Mouse (Mus musculus): ENCODE measurements at regions not wholly inside any gene's neighbourhood (a gene's known extent, or its start where the extent isn't known, plus 50 kb on each side); places are given as distances from the start of the nearest gene placed in this dataset.

DNA sequence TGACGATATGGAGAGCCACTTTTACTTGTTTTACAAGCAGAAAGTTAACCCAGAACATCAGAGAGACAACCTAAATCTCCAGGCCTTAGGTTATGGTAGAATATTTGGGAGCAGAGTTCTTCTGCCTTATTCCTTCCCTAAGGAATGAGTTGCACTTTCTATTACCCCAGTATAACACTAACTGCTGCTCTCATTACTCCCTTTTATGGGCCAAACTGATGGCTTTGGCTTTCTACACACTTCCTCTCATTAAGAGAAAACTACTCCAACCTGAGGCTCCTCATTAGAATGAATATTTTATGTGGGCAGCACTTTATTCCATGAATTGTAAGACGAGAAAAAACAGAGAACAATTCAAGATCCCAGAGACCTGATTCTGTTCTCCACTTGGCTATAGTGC lies 289.0 kb upstream of the Tnc start:
- no peak for DNase-seq

DNA sequence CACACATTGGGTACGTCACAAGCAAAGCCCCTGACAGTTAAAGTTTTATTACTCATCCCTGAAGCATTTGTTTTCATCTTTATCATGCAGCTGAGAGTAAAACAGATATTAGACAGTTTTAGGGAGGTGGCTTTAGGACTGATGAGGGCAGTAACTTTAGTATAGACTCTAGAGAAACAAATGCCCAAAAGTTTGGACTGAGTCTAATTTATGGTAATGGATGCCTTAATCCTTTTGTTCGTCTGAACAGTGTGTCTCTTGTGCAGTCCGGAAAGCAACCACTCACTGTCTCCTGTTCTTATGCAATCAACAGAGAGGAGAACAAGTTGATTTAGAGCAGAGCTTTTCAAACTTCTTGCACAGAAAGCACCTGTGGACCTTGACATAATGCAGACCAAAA lies 283.4 kb upstream of the Tnc start:
- DNase-seq = no peak

DNA sequence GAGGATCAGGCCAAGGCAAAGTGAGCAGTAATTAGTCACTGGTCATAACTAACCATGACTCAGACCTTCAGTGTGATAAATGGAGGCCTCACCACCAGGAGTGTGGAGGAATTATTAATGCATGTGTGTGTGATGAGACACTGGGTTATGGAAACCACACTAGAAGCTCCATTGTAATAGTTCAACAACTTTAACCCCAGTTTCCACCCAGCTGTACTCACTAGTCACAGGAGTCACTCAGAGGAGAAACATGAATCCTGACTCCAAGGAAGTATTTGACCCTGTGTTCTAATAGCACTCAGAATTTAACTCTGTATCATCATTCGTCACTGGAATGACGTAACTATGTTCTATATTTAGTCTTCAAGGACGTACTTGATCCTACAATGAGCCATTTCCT lies 277.6 kb upstream of the Tnc start:
- DNase-seq = no peak

DNA sequence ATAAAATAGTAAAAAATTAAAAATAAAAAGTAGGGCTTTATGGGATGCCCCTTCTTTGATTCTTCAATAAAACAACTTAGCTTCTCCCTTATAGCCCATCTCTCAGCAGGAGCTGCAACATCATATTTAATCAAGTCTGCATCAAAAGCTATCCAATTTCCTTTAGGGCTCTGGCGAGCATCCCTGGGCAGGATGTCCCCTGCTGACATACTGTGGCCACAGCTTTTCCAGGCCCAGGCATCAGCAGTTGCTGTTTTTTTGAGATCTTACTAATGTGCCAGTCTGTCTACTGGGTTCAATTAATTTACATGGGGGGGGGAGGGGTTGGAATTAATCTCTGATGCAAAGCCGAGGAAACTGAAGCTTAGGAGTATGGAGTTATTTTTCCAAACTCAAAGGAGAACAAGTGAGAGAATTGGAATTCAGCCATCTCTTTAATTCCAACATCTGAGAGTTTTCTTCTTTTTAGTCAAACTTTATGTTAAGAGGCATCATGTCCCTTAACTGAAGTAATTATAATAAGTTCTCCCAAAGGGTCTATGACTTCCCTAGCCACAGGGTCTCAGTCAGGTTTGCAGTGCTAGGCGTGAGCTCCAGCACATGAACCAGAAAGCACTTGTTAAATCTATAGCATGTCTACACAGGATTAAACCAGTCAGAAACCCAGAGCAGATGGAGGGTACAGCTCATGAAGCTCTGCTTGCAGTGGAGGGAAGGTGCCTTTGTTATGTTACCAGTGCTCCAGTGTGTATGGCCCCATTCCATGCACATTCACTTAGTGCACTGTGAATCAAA lies 269.9 kb upstream of the Tnc start:
- peak; percentile 28 for DNase-seq

DNA sequence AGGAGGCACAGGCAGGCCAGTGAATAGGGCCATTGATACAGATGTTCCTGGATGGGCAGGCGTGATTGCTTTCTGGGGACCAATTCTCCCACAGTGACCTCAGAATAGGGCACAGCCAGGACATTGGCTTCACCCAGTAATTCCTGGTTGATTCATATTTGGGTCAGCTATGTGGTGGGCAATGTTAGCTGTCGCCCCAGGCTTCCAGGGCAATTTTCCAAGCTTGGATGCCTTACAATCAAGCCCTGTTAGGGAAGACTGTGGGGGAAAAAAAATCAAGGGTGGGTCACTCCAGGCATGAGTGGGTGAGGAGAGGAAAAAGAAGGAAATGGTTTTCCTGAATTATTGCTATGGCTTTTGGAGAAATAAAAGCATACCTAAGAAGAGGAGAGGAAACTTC lies 250.1 kb upstream of the Tnc start:
- DNase-seq = no peak

DNA sequence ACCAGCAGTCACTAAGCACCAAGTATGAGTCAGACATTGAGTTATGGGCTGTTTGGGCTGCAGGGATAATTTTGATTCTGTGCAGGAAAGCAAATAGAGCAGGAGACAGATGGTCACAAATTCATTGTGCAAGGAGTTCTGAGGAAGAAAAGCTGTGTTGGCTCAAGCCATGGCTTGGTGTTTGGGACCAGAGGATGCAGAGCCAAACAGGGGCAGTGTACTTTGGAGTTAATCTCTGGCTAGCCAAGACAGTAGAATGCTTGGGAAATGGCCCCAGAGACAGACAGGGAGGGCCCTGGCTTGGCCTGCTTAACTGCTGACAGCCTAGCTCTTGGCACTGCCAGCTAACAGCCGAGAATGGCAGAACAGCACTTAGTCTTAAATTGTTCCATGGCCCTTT lies 235.7 kb upstream of the Tnc start:
- DNase-seq = peak; percentile 63

DNA sequence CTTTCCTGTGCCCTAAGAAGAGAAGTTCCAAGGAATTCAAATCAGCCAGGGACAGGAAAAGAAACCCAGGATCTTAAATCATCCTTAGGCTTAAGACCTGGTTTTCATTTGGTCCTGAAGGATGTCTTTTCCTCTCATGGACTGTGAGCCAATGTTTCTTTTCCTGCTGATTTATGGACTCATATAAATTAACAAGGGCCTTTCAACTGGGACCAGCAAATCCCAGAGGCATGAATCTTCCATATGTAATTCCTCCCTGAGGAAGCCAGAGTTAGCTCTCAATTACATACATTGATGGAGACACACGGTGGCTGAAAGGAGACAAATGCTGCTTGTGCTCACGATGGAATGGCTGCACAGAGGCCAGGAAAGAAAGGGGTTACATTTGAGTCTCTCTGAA lies 230.2 kb upstream of the Tnc start:
- no peak for DNase-seq

DNA sequence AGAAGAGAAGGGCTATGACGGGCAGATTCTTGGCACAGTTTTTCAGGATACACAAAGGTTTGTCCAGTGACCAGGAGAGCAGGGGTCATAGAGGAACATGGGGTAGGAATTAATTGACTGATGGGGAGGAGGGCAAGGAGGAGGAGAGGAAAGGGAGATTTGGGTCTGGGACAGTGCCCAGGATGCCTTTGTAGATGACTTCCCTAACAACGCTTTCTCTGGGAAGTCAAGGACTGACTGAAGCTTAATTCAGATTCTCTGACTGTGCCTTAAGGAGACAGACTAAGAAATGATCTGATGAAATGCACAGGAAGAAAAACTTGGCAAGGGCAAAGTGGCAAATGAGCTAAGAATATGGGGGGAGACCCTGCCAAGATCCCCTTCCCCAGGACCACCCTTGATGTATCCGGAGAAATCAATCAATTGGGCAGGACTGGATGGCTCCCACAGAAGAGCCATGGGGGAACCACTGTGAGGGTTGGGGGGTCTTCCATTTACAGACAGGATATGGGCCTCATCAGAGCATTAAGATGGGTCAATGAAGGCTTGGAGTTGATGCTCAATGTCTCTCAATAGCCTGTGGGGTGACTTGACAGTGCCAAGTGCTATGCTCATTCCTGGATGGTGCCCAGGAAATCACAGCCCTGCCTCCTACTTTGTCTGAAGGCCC lies 227.6 kb upstream of the Tnc start:
- DNase-seq = peak; percentile 2

DNA sequence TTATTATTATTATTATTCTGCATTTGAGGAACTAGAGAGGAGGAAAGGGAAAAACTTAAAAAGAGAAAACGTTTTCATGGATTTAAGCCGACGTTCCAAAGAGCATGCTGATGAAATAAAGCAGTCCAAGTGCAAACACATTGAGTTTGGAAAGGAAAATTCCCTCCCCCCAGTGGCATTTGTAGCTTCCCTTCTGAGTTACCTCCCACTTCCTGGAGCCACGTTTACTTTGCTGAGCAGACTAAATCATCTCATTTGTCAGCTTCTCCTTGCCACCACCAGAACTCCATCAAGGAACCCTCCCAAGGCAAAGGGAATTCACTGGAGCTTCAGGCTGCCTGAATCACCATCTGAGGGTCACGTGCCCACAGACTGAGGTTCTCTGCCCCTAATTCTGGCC lies 223.0 kb upstream of the Tnc start:
- DNase-seq = no peak

DNA sequence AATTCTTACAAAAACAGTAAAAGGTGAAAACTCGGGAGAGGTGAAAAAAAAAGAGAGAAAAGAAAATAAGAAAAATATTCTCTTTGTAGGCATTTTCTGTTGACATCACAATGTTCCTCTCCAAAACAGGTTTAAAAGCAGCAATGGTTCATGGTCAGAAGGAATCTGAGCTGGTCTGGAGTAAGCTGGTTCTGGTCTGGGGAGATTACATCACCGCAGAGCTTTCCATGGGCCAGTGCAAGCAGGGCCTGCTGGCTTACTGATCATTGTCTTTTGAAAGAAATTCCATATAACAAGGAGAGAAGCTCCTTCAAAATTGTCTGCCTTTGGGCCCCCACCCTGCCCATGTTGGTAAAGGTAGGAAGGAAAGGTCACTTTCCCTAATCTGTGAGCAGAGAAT lies 222.3 kb upstream of the Tnc start:
- DNase-seq = no peak

DNA sequence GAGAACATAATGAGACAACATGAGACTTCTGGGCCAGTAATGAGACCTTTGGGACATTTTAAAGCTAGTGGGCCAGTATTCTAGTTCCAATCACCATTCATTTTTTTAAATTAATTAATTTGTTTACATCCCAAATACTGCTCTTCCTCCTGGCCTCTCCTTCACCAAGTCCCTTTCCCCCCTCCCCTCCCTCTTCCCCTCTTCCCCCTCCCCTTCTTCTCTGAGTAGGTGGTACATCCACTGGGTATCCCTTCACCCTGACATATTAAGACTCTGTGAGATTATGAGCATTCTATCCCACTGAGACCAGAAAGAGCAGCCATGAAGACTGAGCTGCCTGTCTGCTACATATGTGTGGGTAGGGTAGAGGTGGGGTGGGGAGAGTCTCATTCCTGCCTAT lies 213.7 kb upstream of the Tnc start:
- DNase-seq = no peak

DNA sequence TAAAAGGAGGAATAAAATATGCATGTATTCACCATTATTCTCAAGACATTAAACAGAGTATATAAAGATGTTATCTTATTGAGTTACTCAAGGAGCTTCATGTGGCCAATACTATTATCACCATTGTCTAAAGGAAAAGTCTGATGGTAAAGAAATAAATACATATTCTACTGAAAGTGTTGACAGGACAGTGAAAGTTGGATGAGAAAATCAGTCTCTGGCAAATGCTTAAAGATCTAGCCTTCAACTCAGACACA lies 213.3 kb upstream of the Tnc start:
- DNase-seq = no peak

DNA sequence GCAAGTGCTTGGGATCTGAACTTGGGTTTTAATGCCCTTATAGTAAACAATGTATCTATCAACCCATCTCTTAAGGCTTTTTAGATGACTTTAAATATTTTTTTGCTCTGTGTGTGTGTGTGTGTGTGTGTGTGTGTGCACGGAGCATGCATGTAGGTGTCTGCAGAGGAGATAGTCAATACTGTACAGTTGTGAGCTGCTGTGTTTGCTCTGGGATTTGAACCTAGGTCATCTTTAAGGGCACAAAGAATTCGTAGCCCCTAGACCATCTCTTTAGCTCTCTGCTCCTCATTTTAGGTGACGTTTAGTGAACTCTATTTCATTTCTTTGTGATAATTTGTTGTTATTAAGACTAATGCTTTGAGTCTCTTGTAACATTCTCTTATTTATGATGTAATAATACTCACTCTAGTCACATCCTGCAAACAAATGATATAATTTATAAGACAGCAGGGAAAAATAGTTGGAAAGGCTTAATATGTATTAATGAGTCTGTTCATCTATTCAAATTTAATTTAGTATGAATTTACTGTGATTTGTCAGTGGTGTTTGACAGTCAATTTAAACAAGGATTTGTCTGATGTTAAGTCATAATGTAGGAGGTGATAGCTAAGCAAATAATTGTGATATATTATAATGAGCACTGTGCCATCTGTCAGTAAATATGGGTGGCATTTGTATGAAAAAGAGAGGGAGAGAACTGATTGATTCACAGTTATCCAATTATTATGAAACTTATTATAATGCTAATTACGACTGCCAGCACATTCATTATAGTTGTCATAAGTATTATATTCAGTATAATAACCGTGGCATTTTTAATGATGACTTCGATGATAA lies 212.8 kb upstream of the Tnc start:
- no peak for DNase-seq

DNA sequence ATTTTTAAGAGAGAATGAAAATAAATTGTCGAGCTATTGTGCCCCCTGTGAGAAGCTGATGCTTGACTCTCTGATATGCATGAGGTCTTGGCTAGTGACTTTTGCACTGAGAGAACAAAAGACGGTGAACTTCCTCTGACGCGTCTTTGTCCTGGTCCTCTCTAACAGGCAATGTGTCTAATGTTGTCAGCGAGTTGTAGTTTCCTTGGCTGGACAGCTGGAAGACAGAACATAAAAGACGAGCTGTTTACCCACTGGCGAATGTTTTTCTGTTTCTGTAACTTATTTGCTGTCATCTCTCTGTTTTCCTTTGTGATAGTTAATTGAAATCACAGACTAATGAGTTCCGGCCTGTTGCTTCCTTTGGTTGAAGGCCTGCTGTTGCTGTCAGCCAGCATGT lies 208.4 kb upstream of the Tnc start:
- DNase-seq = no peak

DNA sequence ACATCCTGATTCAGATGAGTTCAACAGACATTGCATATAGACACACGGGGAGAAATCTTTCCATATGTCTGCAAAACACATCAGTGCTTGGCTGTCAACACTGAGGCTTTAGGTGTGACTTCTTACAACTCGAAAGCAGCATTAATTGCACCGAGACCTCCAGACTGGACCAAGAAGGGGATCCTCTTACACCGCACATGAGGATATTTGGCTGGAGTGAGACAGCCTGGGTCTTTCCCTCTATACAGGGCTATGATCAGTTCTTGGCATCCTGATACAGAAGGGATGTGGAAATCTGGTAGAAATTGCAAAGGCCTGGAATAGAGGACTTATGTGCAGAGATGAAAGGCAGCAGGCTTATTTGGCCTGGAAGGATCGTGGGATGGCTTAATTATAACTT lies 203.9 kb upstream of the Tnc start:
- no peak for DNase-seq

DNA sequence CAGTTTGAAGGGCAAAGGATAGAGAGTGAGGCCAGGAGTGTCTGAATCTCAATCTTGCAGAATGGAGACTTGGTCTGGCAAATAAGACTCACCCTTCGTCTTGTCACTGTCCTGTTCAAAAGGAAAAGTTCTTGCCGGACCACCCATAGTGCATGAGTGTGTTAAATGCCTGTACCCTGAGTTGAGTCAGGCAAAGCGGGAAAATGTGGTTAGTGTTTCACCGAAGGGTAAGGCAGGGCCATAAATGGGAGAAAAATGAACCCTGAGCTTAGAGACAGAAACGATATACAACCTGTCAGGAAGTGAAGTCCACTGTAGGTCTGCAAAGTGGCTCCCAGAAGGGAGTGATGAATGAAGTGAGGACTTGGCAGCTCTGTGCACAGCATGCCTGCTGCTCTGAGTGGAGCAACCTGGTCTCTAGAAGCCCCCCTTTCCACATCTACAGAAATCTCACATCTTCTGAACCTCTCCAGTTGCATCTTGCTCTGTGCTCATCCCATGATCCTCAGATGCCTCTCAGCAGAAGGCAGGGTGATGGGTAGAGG lies 191.5 kb upstream of the Tnc start:
- no peak for DNase-seq

DNA sequence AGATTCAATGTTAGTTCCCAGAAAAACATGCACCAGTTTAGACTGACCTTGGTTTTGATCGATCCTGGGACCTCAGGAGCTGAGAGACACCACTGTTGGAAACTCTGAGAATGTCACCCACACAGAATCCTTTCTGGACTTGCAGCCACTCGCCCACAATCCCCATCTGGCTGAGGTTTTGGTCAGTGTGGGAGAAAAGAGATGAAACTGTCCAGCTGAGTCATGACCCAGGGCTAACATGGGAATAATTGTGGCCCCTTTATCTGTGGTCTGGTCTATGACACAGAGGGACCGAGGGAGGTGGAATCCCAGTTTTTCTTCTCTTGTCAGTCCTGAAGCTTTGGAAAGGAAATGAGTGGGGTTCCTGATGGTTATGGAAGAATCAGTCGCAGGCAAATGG lies 188.7 kb upstream of the Tnc start:
- DNase-seq = no peak

DNA sequence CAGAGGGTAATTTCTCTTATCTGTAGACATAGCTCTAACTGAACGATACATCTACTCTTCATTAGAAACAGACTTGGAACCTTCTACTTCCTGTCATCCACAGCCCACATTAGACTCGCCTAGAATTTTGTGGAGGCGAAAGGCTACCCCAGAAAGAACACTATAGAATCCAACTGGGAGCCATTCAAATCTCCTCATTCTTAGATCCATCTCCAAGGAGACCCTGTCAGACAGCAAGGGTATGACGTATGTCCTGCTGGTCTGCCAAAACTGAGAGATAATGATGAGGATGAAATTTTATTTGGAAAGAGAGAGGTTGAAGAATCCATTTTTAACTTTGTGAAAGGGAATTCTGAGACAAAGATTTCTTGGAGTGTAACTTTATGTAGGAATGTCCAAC lies 185.3 kb upstream of the Tnc start:
- DNase-seq = no peak

DNA sequence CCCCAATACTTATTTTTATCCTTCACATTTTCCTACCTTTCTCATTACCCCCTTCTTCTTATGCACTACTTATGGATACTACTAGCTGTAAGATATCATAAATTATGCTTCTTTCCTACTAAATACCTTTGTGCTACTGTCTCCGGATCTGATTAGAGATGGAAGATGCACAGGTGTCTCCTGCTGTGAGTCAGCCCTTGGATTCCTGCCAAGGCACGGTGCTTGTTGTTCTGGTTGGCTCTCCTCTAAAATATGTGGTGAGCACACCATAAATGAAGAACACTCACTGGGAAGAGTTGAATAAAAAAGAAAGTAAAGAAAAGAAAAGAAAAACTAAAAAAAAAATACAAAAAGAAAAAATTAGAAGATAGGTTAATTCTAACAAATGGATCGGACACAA lies 181.5 kb upstream of the Tnc start:
- DNase-seq = peak; percentile 82

DNA sequence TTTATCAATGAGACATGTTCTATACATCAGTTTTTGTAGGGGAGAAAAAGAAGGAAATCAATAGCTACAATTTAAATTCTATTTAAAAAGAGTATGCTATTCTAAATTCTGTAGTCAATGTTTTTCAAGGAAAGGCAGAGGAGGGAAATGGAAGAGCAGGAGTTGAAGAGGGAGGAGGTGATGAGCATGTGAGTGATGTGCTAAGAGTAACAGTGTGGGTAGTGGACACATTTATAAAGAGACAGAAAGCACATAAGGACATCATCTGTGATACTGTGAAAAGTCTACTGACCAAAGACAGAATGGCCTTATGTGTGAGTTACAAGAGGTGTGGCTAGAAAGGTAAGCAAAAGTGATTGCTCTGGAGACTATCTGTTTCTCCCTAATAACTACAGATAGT lies 179.8 kb upstream of the Tnc start:
- no peak for DNase-seq

DNA sequence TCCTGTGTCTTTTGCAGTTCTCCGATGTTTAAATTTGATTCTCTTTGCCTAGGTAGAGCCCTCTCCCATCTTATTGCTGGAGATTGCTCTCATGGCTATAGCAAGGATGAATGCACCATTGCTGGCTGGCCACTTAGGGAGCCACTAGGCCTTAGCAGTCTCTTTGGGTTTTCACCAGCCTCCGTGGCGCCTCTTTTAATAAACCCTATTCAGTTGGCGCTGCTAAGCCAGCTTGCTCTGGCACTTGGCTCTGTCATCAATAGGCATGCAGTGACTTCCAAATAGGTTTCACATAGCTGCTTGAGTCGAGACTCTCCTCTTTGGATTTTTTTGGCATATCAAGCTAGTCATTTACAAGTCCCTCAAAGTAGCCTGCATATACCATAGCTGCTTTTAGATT lies 178.1 kb upstream of the Tnc start:
- DNase-seq = no peak

DNA sequence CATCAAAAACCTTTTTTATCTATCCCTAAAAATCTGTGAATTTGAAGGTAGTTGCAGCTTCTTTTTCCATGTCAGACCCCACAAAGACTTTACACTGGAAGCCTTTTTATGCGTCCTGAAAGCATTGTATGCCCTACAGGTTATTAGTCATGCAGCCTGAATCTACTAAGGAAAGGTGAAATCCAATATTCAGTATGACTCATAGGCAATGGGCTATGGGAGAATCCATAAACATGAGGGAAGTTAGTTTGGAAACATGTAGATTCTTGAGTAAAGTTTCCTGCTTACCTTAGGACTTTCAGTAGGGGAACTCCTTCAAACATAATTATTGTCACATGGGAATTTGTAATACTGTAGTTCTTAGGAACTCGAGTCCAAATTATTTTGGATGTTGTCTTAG lies 173.0 kb upstream of the Tnc start:
- DNase-seq = no peak

DNA sequence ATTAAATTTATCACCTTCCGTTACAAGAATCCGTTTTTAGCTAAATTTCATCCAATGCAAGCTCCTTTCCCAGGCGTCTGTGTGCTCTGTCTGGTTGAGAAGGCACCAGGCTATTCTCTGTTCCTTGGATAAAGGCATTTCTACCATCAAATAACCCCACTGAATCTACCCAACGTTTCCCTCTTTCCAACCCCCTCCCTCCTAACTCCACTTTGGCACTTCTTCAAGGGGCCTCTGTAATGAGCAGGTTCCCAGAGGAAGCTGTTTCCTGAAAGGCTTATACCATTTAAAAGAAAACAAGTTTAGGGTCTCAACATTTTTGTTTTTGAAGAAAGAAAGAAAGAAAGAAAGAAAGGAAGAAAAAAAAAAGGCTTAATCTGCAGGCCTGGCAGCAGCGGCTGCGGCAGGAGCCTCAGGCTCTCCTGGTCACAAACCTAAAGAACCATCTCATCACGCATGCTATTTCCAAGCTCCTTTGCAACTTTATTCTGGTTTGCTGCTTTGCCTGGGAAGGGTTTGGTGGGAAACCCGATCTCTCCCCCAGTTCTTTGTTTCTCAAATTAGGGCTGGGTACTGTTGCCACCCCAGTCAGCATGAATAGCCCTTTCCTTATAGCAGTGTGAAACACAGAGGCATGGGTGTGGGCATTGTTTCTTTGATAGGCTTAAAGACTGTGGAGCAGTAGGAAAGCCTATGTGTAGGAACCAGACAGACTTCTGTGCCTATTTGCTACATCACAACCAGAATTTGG lies 160.5 kb upstream of the Tnc start:
- no peak for DNase-seq
